Mouse (Mus musculus): Measurements from ENCODE around the gene Mrps2. TPM values are rescaled to one million over a fixed set of nuclear protein-coding genes. Genes with fewer than 3 reads are reported as not detected.

The Mrps2 gene
- polyA plus RNA-seq, 1 experiment from 2014 or later = 52.5 TPM

GRCm38 (mm10) chr2:28479208-28480204 is 11.6 kb downstream of the Mrps2 start:
- no peak overlapping the region for H3K9ac ChIP-seq
- H3K27me3 ChIP-seq = no peaks in the 10 kb centered on the region
- H3K4me3 ChIP-seq = no peak overlapping the region
- 82% methylated on average over 20 of the region's 20 CpGs for WGBS
- ATAC-seq = no peak
- H3K4me1 ChIP-seq = no peaks in the 10 kb centered on the region
- H3K9me3 ChIP-seq (replicated peaks) = no peaks in the 10 kb centered on the region
- no peak overlapping the region for H3K27ac ChIP-seq
- no peaks in the 10 kb centered on the region for H3K36me3 ChIP-seq (ENCODE audit: poor library complexity, severe bottlenecking)
- no peak overlapping the region for H3K4me2 ChIP-seq

GRCm38 (mm10) chr2:28483861-28484260 is 16.0 kb downstream of the Mrps2 start:
- Histone ChIP-seq H3K27ac (no peak overlapping the region), H3K4me3 (no peak overlapping the region), H3K9ac (no peak overlapping the region), H3K4me2 (no peak overlapping the region), H3K36me3 (ENCODE audit: poor library complexity, severe bottlenecking) (no peaks in the 10 kb centered on the region), H3K4me1 (no peaks in the 10 kb centered on the region), H3K9me3 (replicated peaks) (no peaks in the 10 kb centered on the region), H3K27me3 (no peaks in the 10 kb centered on the region)
- 75% methylated on average over 2 of the region's 2 CpGs for WGBS
- no peak for ATAC-seq

GRCm38 (mm10) chr2:28494521-28494920 is 26.7 kb downstream of the Mrps2 start:
- H3K4me2 ChIP-seq = no peak overlapping the region
- H3K4me1 ChIP-seq = no peaks in the 10 kb centered on the region
- H3K9me3 ChIP-seq (replicated peaks) = no peaks in the 10 kb centered on the region; the same call in 1 of the 2 replicates
- H3K9ac ChIP-seq = no peak overlapping the region
- no peak overlapping the region for H3K4me3 ChIP-seq
- no peaks in the 10 kb centered on the region for H3K36me3 ChIP-seq (ENCODE audit: poor library complexity, severe bottlenecking)
- H3K27ac ChIP-seq = no peak overlapping the region
- no peaks in the 10 kb centered on the region for H3K27me3 ChIP-seq
- no peak for ATAC-seq
- WGBS = 75% methylated on average over 2 of the region's 2 CpGs

DNA sequence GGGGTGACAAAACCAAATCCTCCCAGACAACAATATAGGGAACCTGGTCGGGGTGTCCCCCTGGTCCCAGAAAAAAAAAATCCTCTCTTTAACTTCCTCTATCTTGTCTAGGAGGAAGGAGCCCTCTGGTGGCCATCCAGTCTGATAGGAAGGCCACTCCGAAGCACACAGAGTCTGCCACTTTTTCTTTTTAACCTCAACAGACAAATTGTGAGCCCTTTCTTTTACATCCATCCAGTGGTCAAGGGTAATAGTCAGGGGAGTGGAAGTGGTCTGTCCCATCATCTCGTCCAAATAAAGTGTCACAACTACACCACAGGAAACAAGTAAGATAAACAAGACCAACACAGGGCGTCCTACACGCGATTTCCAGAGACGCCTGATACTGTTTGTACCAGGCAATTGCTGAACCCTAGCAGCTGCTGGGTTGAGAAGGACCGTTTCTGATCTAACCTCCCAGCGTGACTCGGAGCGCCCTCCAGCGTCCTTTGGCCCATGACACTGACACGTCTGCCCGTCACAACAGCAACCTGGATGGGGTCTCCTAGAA is 27.4 kb downstream of the Mrps2 start:
- Histone ChIP-seq H3K27me3 (no peaks in the 10 kb centered on the region), H3K27ac (no peak overlapping the region), H3K4me1 (no peaks in the 10 kb centered on the region), H3K4me2 (no peak overlapping the region), H3K4me3 (no peak overlapping the region), H3K9ac (no peak overlapping the region), H3K9me3 (replicated peaks) (no peaks in the 10 kb centered on the region; the same call in 1 of the 2 replicates), H3K36me3 (ENCODE audit: poor library complexity, severe bottlenecking) (no peaks in the 10 kb centered on the region)
- 92% methylated on average over 14 of the region's 14 CpGs for whole genome bisulfite sequencing
- no peak for ATAC-seq

DNA sequence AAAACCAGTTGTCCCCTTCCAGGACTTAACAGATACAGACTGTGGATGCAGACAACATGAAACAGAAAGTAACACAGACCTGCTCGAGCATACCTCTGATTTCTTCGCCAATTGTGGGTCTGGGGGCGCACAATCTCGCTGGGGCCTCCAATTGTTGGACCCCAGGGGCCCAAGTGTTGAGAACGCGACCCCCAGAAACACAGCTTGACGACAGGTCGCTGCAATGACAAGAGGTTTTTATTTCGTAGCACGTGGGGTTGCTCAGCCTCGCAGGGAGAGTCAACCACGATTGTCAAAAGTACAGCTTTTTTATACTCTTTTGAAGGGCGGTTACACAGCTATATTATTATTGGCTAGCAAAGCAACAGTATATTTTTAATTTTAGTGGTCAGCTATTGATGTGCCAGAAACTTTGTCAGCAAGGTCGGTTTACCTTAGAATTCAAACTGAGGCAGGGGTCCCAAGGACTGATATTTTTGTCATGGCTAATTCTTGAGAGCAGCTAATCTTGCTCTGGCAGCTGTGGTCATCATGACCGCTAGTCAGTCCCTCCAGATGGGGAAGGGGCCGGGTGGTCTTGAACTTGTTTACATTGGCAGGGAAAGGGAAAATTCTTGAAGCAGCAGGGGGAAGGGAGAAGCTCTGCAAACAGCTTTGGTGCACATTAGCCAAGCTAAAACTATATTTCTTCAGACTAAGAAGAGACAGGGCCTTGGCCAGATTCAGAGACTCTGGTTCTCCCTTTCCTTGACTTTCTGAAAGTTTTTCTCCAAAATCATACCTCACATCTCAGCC is 28.1 kb downstream of the Mrps2 start:
- ATAC-seq = no peak
- no peaks in the 10 kb centered on the region for H3K27me3 ChIP-seq
- no peak overlapping the region for H3K9ac ChIP-seq
- H3K9me3 ChIP-seq (replicated peaks) = no peaks in the 10 kb centered on the region; the same call in 1 of the 2 replicates
- H3K4me2 ChIP-seq = no peak overlapping the region
- no peak overlapping the region for H3K27ac ChIP-seq
- H3K4me1 ChIP-seq = no peaks in the 10 kb centered on the region
- no peak overlapping the region for H3K4me3 ChIP-seq
- H3K36me3 ChIP-seq (ENCODE audit: poor library complexity, severe bottlenecking) = no peaks in the 10 kb centered on the region
- WGBS = 89% methylated on average over 16 of the region's 16 CpGs

DNA sequence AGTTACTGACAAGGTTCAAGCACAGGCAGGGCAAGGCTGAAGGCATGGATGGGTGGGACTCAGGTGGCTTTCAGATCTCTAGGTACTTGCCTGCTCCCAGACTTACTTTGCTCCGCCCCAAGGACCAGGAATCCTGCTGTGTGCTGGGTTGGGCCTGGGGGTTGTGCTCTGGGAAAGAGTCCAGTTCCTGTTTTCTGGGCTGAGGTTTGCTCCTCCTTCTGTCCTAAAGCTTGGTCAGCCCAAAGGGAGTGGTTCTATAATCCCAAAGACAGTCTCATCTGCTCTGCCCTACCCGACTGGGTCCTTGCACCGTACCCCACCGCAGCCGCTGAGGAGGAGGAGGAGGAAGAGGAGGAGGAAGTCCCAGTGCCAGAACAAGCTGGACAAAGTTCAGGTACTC is 28.8 kb downstream of the Mrps2 start, which contains the start of gene Gbgt1:
Gene Gbgt1, plus strand, starts transcription at position 221 of the 400 bp plus-strand sequence.
- Histone ChIP-seq H3K4me3 (no peak within 1 kb of the TSS), H3K36me3 (ENCODE audit: poor library complexity, severe bottlenecking) (no peaks in the 10 kb centered on the region), H3K4me1 (no peaks in the 10 kb centered on the region), H3K9me3 (replicated peaks) (no peaks in the 10 kb centered on the region; the same call in 1 of the 2 replicates), H3K9ac (no peak within 1 kb of the TSS), H3K27ac (no peak within 1 kb of the TSS), H3K27me3 (no peaks in the 10 kb centered on the region), H3K4me2 (no peak within 1 kb of the TSS)
- ATAC-seq = no peak
- 80% methylated on average over 5 of the region's 5 CpGs for WGBS

- ATAC-seq = no peak
- WGBS = 74% methylated on average over 5 of the region's 5 CpGs
Observed at GRCm38 (mm10) chr2:28497561-28497960, 29.7 kb downstream of the Mrps2 start.

DNA sequence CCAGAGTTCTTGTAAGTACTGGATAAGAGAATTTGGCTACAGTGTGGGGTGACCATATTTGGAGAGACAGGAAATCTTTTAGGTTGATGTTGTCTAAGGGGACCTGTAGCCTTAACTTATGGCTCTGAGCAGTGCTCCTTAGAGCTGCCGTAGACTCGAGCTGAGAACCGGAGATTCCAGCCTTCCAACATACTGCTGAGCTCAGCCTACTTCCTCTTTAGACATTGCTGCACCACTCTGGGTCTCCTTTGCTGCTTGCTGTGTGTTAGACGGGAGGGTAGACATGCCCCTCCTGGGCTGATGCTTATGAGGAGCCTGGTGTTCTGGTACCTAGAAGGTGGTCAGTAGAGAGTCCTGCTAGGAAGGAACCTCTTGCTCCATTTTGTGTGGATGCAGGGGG is 30.6 kb downstream of the Mrps2 start:
- Histone ChIP-seq H3K27me3 (no peaks in the 10 kb centered on the region), H3K36me3 (ENCODE audit: poor library complexity, severe bottlenecking) (no peaks in the 10 kb centered on the region), H3K4me2 (no peak overlapping the region), H3K4me3 (no peak overlapping the region), H3K9ac (no peak overlapping the region), H3K4me1 (no peaks in the 10 kb centered on the region), H3K27ac (no peak overlapping the region), H3K9me3 (replicated peaks) (no peaks in the 10 kb centered on the region; the same call in 1 of the 2 replicates)
- WGBS = 84% methylated on average over 4 of the region's 4 CpGs
- ATAC-seq = no peak

More at GRCm38 (mm10) chr2:28497561-28497960, 29.7 kb downstream of the Mrps2 start:
- H3K4me2 ChIP-seq = no peak overlapping the region
- no peak overlapping the region for H3K9ac ChIP-seq
- no peak overlapping the region for H3K27ac ChIP-seq
- H3K27me3 ChIP-seq = no peaks in the 10 kb centered on the region
- H3K4me1 ChIP-seq = no peaks in the 10 kb centered on the region
- no peaks in the 10 kb centered on the region; the same call in 1 of the 2 replicates for H3K9me3 ChIP-seq (replicated peaks)
- no peak overlapping the region for H3K4me3 ChIP-seq
- no peaks in the 10 kb centered on the region for H3K36me3 ChIP-seq (ENCODE audit: poor library complexity, severe bottlenecking)

DNA sequence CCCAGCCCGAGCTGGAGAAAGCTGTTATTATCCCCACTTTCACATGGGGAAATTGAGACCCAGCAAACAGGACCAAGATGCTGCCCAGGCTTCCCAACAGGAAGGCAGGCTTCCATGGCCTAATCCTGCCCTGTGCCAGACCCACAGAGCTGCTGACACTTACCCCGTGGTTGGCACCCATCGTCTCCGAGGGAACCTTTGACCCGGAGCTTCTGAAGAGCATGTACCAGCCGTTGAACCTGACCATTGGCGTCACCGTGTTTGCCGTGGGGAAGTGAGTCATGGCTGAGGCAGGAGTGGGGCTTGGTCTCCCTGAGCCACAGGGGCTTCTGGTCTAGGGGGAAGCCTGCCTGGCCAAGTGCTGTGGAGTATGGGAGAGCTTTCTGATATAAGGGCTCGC is 35.1 kb downstream of the Mrps2 start:
- no peak overlapping the region for H3K27ac ChIP-seq
- H3K4me2 ChIP-seq = no peak overlapping the region
- no peaks in the 10 kb centered on the region for H3K27me3 ChIP-seq
- ATAC-seq = no peak
- no peaks in the 10 kb centered on the region for H3K4me1 ChIP-seq
- WGBS = 83% methylated on average over 10 of the region's 10 CpGs
- H3K9me3 ChIP-seq (replicated peaks) = no peaks in the 10 kb centered on the region
- no peaks in the 10 kb centered on the region for H3K36me3 ChIP-seq (ENCODE audit: poor library complexity, severe bottlenecking)
- H3K4me3 ChIP-seq = no peak overlapping the region
- H3K9ac ChIP-seq = no peak overlapping the region

GRCm38 (mm10) chr2:28504676-28505075 is 36.8 kb downstream of the Mrps2 start:
- H3K27me3 ChIP-seq = no peaks in the 10 kb centered on the region
- no peak for ATAC-seq
- no peak overlapping the region for H3K27ac ChIP-seq
- H3K4me2 ChIP-seq = no peak overlapping the region
- no peaks in the 10 kb centered on the region for H3K4me1 ChIP-seq
- H3K9ac ChIP-seq = no peak overlapping the region
- H3K9me3 ChIP-seq (replicated peaks) = no peaks in the 10 kb centered on the region
- H3K36me3 ChIP-seq (ENCODE audit: poor library complexity, severe bottlenecking) = no peaks in the 10 kb centered on the region
- H3K4me3 ChIP-seq = no peak overlapping the region
- 91% methylated on average over 13 of the region's 13 CpGs for WGBS

DNA sequence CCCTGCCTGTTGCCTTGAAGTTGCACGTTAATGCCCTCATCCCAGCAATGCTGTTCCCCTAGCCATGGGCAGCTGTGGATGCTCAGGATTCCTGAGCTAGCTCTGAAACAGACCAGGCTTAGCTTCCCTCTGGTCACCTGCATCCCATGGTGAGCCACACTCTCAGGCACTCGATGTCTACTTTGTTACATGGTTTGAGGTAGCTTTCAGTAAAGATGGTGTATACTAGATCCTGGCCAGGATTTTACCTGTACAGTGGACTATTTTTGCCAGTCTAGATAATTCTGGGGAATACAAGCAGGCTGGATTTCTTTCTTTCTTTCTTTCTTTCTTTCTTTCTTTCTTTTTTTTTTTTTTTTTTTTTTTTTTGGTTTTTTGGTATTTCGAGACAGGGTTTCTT is 37.9 kb downstream of the Mrps2 start, which contains the start of gene Gm10134:
Gene Gm10134, plus strand, starts transcription at position 301 of the 400 bp plus-strand sequence.
- Histone ChIP-seq H3K4me1 (no peaks in the 10 kb centered on the region), H3K27me3 (no peaks in the 10 kb centered on the region), H3K9ac (no peak within 1 kb of the TSS), H3K9me3 (replicated peaks) (no peaks in the 10 kb centered on the region), H3K36me3 (ENCODE audit: poor library complexity, severe bottlenecking) (no peaks in the 10 kb centered on the region), H3K4me2 (no peak within 1 kb of the TSS), H3K27ac (no peak within 1 kb of the TSS), H3K4me3 (no peak within 1 kb of the TSS)
- no peak for ATAC-seq
- WGBS = 78% methylated on average over 3 of the region's 3 CpGs

- H3K9me3 ChIP-seq (replicated peaks) = no peaks in the 10 kb centered on the region
- WGBS = 82% methylated on average over 6 of the region's 6 CpGs
- ATAC-seq = no peak
Observed at GRCm38 (mm10) chr2:28506291-28506690, 38.4 kb downstream of the Mrps2 start.

More at GRCm38 (mm10) chr2:28506291-28506690, 38.4 kb downstream of the Mrps2 start:
- no peaks in the 10 kb centered on the region for H3K4me1 ChIP-seq
- no peak overlapping the region for H3K4me2 ChIP-seq
- no peak overlapping the region for H3K4me3 ChIP-seq
- H3K27me3 ChIP-seq = no peaks in the 10 kb centered on the region
- H3K36me3 ChIP-seq (ENCODE audit: poor library complexity, severe bottlenecking) = no peaks in the 10 kb centered on the region
- no peak overlapping the region for H3K27ac ChIP-seq
- H3K9ac ChIP-seq = no peak overlapping the region
